Comparison of ENCODE assay signal across 8 mouse cellular contexts in genomic region chr14:21847381-21848165, GRCm38 (mm10). TPM values are rescaled to one million over a fixed set of nuclear protein-coding genes. Genes with fewer than 3 reads are reported as not detected.
DNase-seq lines count a peak whose midpoint lies in the region; ATAC-seq and TF ChIP-seq lines count a peak whose summit lies in the region.

No protein-coding gene starts in this region.

- H3K36me3 ChIP-seq in forebrain, embryonic 14.5 days (ENCODE audit: control insufficient read depth, insufficient read depth, low read length) = peaks cover 43% of the 10 kb centered on the region

- TF ChIP-seq CTCF in lung, adult 2 months (IDR thresholded peaks at IDR 0.05; ENCODE audit: insufficient read depth, low read length) = no peak
- TF ChIP-seq CTCF in olfactory bulb, adult 2 months (IDR thresholded peaks at IDR 0.05; ENCODE audit: insufficient read depth, low read depth, low read length) = no peak

- H3K4me1 ChIP-seq in brown adipose tissue, adult 24 weeks (ENCODE audit: control insufficient read depth, insufficient read depth, insufficient read length, low read length) = peaks cover 7% of the 10 kb centered on the region; the same call in 1 of the 2 replicates
- H3K4me1 ChIP-seq in forebrain, embryonic 14.5 days (ENCODE audit: control insufficient read depth, insufficient read depth, low read length) = peaks cover 11% of the 10 kb centered on the region
- peaks cover 8% of the 10 kb centered on the region for H3K4me1 ChIP-seq in lung, adult 2 months (ENCODE audit: control insufficient read depth, insufficient read depth, low read length)
- peaks cover 13% of the 10 kb centered on the region; the same call in 1 of the 2 replicates for H3K4me1 ChIP-seq in olfactory bulb, adult 2 months (ENCODE audit: control insufficient read depth, insufficient read depth, low read length)

- peak overlapping the region; percentile 68 for H3K4me3 ChIP-seq in brown adipose tissue, adult 24 weeks (ENCODE audit: insufficient read depth, low read depth, low read length)
- H3K4me3 ChIP-seq in forebrain, embryonic 14.5 days (ENCODE audit: low read depth, low read length) = peak overlapping the region; percentile 65
- H3K4me3 ChIP-seq in lung, adult 2 months (replicated peaks; ENCODE audit: extremely low read depth, low read depth, low read length) = peak overlapping the region; percentile 49
- H3K4me3 ChIP-seq in olfactory bulb, adult 2 months (ENCODE audit: insufficient read depth, low read depth, low read length) = peak overlapping the region; percentile 93

- WGBS in forebrain, embryonic 14.5 days = under 1% methylated on average over 50 of the region's 50 CpGs
- under 1% methylated on average over 50 of the region's 50 CpGs for WGBS in lung, adult 2 months
- WGBS in olfactory bulb, adult 2 months = 1% methylated on average over 50 of the region's 50 CpGs

- peak; percentile 29 for DNase-seq in lung, adult 18-20 months
- DNase-seq in lung, postnatal 25 days (ENCODE audit: low spot score) = no peak
- peak; percentile 88 for DNase-seq in forebrain, embryonic 14.5 days (ENCODE audit: low spot score)
- DNase-seq in kidney, adult 11 months = peak; percentile 36
- peak; percentile 42 for DNase-seq in lung, adult 2 months
- no peak for DNase-seq in adipocyte (ENCODE audit: low spot score)

- peak; percentile 69 for ATAC-seq in forebrain, embryonic 14.5 days

- peak overlapping the region; percentile 27; the same call in 1 of the 2 replicates for H3K27ac ChIP-seq in brown adipose tissue, adult 24 weeks (replicated peaks; ENCODE audit: low read depth, low read length)
- peak overlapping the region; percentile 35 for H3K27ac ChIP-seq in forebrain, embryonic 14.5 days (ENCODE audit: low read depth, low read length)
- H3K27ac ChIP-seq in olfactory bulb, adult 2 months (ENCODE audit: insufficient read depth, low read depth, low read length) = no peak overlapping the region

- H3K4me2 ChIP-seq in forebrain, embryonic 14.5 days (ENCODE audit: low read length) = peak overlapping the region; percentile 100

- no peaks in the 10 kb centered on the region for H3K27me3 ChIP-seq in forebrain, embryonic 14.5 days (replicated peaks; ENCODE audit: control insufficient read depth, insufficient read depth, low read length)

- TF ChIP-seq POLR2A in lung, adult 2 months (IDR thresholded peaks at IDR 0.05; ENCODE audit: borderline replicate concordance, extremely low read depth, low read depth, low read length) = no peak
- no peak for TF ChIP-seq POLR2A in olfactory bulb, adult 2 months (IDR thresholded peaks at IDR 0.05; ENCODE audit: insufficient read depth, low read depth, low read length)

- H3K9me3 ChIP-seq in forebrain, embryonic 14.5 days (replicated peaks; ENCODE audit: control insufficient read depth, low read length) = no peaks in the 10 kb centered on the region

- H3K9ac ChIP-seq in forebrain, embryonic 14.5 days (ENCODE audit: low read length) = peak overlapping the region; percentile 79

RNA-seq across cellular contexts. Expression of gene Comtd1, which starts 1.2 kb away (rescaled TPM):
- 27.9 and 37.4 TPM in 2 replicates for polyA plus RNA-seq in brown adipose tissue, adult 24 weeks (2012; ENCODE audit: insufficient read depth, insufficient read length, missing spikeins)
- polyA plus RNA-seq in forebrain, embryonic 14.5 days (2014; fragmentation: Nextera tagmentation; extraction: Ambion mirVana) = 30.9 and 38.6 TPM in 2 replicates
- 12.7 and 13.9 TPM in 2 replicates for polyA plus RNA-seq in lung, adult 2 months (2012; rRNA removed)
- not detected in 2 replicates for polyA plus RNA-seq in olfactory bulb, adult 2 months (2012; ENCODE audit: insufficient read depth, insufficient read length, low replicate concordance, missing spikeins)

RNA-seq across cellular contexts. Expression of gene Vdac2, which starts 22.5 kb away (rescaled TPM):
- 276 and 351 TPM in 2 replicates for polyA plus RNA-seq in brown adipose tissue, adult 24 weeks (2012; ENCODE audit: insufficient read depth, insufficient read length, missing spikeins)
- polyA plus RNA-seq in forebrain, embryonic 14.5 days (2014; fragmentation: Nextera tagmentation; extraction: Ambion mirVana) = 292 TPM in 2 replicates
- 95.7 and 96.6 TPM in 2 replicates for polyA plus RNA-seq in lung, adult 2 months (2012; rRNA removed)
- not detected in 2 replicates for polyA plus RNA-seq in olfactory bulb, adult 2 months (2012; ENCODE audit: insufficient read depth, insufficient read length, low replicate concordance, missing spikeins)

Comparison
In these comparisons a context has a peak if more than half of its experiments do, and no peak if none do; other contexts are left out.
1. DNase-seq: peak in lung, adult 18-20 months (2 of 2), forebrain, embryonic 14.5 days (single experiment), kidney, adult 11 months (single experiment) and lung, adult 2 months (single experiment); none in lung, postnatal 25 days (single experiment) and adipocyte (single experiment).
2. RNA of gene Comtd1, which starts 1.2 kb away (polyA plus RNA-seq): 30.9 to 38.6 TPM in forebrain, embryonic 14.5 days, 27.9 to 37.4 TPM in brown adipose tissue, adult 24 weeks and 12.7 to 13.9 TPM in lung, adult 2 months; not detected in olfactory bulb, adult 2 months; every median in the first group is over 10 times any median in the second.
3. Peak in every context shown above with its lines, with median percentiles within 50 percentile points of each other: H3K4me3 ChIP-seq.